Mouse (Mus musculus) liver, adult 2 months (tissue): Measurements from ENCODE around the gene Olfr820. TPM values are rescaled to one million over a fixed set of nuclear protein-coding genes. Genes with fewer than 3 reads are reported as not detected.
"Not testable (repeated sequence)": the region's sequence is repeated elsewhere in the genome, so short reads cannot be mapped to it uniquely, and the experiment has no call there.

Experiments
- DNase-seq: peaks from one replicate; pipeline ENCODE4 v3.0.0-alpha.2; 2011; ENCODE audit warnings: low read depth, low spot score; ENCODE audit errors: extremely low read depth
- H3K27ac ChIP-seq: fragments of 200-500 bp; replicated peaks from 2 replicates; pipeline ENCODE4 v1.5.1; 2012; ENCODE audit warnings: low read depth, mild to moderate bottlenecking, control low read depth, inconsistent platforms, low read length; ENCODE audit not compliant: insufficient read depth
- H3K27me3 ChIP-seq: fragments of 200-500 bp; 2 replicates; pipeline ENCODE4 v1.6.1; 2012; ENCODE audit warnings: mild to moderate bottlenecking, moderate library complexity, low read length, inconsistent platforms; ENCODE audit not compliant: control insufficient read depth, insufficient read depth
- H3K36me3 ChIP-seq: fragments of 200-500 bp; 2 replicates; pipeline ENCODE4 v1.6.1; 2012; ENCODE audit warnings: low read length, inconsistent platforms; ENCODE audit not compliant: control insufficient read depth, insufficient read depth
- H3K4me1 ChIP-seq: fragments of 200-500 bp; 2 replicates; pipeline ENCODE4 v1.6.1; 2011; ENCODE audit warnings: low read length; ENCODE audit not compliant: control insufficient read depth, insufficient read depth
- H3K4me3 ChIP-seq: fragments of 200-500 bp; 2 replicates; pipeline ENCODE4 v1.5.1; 2011; ENCODE audit warnings: low read depth, mild to moderate bottlenecking, control low read depth, low read length, moderate library complexity; ENCODE audit not compliant: insufficient read depth
- H3K79me2 ChIP-seq: fragments of 200-500 bp; 2 replicates; pipeline ENCODE4 v1.6.1; 2012; ENCODE audit warnings: inconsistent platforms, mild to moderate bottlenecking, low read length, moderate library complexity; ENCODE audit not compliant: control insufficient read depth, insufficient read depth
- H3K9ac ChIP-seq: fragments of 200-500 bp; 2 replicates; pipeline ENCODE4 v1.6.1; 2012; ENCODE audit warnings: low read depth, mild to moderate bottlenecking, control low read depth, inconsistent platforms, low read length
- CTCF ChIP-seq: fragments of 200-500 bp; IDR thresholded peaks from 2 replicates; pipeline ENCODE4 v1.5.1; 2011; ENCODE audit warnings: low read depth, low read length, control low read depth
- POLR2A ChIP-seq: fragments of 200-500 bp; IDR thresholded peaks from 2 replicates; pipeline ENCODE4 v1.6.1; 2011; ENCODE audit warnings: low read length, control low read depth; ENCODE audit not compliant: insufficient read depth; ENCODE audit errors: extremely low read depth
- WGBS: fragments of 180-500 bp; shearing (Covaris S2); methylation state at CpG from one replicate; pipeline ENCODE4 v1.1.7; 2018; 5-methylcytosine and 5-hydroxymethylcytosine counted together
- polyA plus RNA-seq: library from polyadenylated mRNA; depleted of rRNA; stranded (reverse); fragments of >200 nt; gene quantifications from 2 replicates; pipeline ENCODE4 v1.2.3, GENCODE M21; 2012; rRNA removed
- total RNA-seq: library from RNA; depleted of rRNA; stranded (reverse); fragments of >200 nt; gene quantifications from 2 replicates; pipeline ENCODE4 v1.2.3, GENCODE M21; 2014; rRNA removed

Olfr820 gene
- total RNA-seq (not detected in 2 replicates), polyA plus RNA-seq (not detected in 2 replicates)

DNA sequence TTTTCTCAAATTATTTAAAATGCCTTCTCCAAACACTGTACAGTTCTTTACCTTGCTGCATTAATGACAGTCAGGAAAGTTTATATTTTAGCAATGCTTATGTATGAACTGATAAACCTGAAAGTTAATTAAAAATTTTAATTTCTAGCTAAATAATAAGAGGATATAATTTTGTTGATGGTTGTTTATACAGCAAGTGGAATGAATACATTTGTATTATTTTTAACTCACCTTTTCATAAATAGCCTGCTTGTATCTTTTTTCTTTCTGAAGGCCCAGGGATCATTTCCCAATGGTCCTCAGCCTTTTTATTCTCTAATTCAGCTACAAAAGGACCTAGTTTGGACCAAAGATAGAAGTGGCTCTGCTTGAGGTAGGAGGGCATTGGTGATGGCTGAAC, at the start of gene Olfr820:
Olfr820 (plus strand) TSS at position 301 of the 400 bp plus-strand sequence.
- no peak for DNase-seq
- Histone ChIP-seq H3K27me3 (no peaks in the 10 kb centered on the region), H3K79me2 (no peaks in the 10 kb centered on the region), H3K36me3 (no peaks in the 10 kb centered on the region), H3K4me1 (no peaks in the 10 kb centered on the region), H3K4me3 (no peak within 1 kb of the TSS), H3K9ac (no peak within 1 kb of the TSS), H3K27ac (no peak within 1 kb of the TSS)
- TF ChIP-seq POLR2A = no peak
- no peak for TF ChIP-seq CTCF

DNA sequence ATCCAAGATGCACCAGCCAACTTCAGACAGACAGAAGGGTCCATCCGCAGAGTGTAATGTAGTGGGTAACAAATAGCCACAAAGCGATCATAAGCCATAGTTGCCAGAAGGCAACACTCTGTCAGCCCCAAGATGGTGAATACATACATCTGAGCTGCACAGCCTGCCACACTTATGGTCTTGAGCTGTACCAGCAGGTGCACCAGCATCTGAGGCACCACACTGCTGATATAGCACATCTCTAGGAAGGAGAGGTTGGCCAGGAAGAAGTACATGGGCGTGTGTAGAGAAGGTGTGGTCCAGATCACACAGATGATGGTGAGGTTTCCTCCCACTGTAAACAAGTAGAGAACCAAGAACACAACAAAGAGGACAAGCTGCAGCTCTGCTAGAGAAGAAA, 46.2 kb upstream of the Olfr820 start:
- not testable (repeated sequence) for H3K4me3 ChIP-seq, H3K79me2 ChIP-seq, H3K9ac ChIP-seq, H3K27ac ChIP-seq, DNase-seq, H3K36me3 ChIP-seq, H3K27me3 ChIP-seq, H3K4me1 ChIP-seq
- 90% methylated on average over 2 of the region's 3 CpGs for WGBS

DNA sequence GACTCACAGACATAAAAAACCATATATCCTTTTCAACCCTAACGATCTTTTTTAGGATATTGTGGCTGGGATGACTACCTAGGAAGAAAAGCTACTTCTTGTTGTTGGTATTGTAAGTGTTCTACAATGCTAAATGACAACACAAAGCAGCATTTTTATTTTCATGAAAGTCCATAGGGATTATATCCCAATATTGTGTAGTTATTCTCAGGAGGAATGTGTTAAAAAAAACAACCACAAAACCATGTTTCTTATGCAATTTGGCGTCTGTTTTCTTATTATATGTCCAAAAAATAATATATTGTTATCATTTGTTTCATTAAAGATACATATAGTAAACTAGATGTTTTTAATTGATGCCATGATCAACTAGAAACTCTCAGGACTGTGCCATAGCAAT, 45.3 kb upstream of the Olfr820 start, which contains the start of gene Olfr819:
Olfr819 (minus strand) TSS at position 101 of the 400 bp plus-strand sequence.
- H3K27ac ChIP-seq, H3K36me3 ChIP-seq, H3K27me3 ChIP-seq, H3K9ac ChIP-seq, H3K4me3 ChIP-seq, DNase-seq, H3K79me2 ChIP-seq, H3K4me1 ChIP-seq: not testable (repeated sequence)
- WGBS = 66% methylated on average over 2 of the region's 2 CpGs

DNA sequence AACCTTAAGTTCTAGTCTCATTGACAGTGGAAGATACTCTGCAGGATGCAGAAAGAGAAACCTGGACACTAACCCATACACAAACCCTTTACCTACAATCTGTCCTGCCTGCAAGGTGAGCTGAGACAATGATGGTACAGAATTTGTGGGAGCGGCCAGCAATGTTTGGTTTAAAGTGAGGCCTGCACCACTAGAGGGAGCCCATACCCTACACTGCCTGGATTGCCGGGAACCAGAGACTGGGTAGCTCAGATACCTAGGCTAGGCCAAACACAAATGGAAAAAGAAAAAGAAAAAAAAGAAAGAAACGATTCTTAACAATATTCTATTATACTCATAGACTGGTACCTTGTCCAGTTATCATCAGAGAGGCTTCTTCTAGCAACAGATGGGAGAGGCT, 39.4 kb upstream of the Olfr820 start:
- H3K79me2 ChIP-seq, H3K9ac ChIP-seq, DNase-seq, H3K4me3 ChIP-seq, H3K27me3 ChIP-seq, H3K4me1 ChIP-seq, H3K36me3 ChIP-seq, H3K27ac ChIP-seq: not testable (repeated sequence)
- WGBS = no CpG with 5 or more reads among the region's 3 CpGs

DNA sequence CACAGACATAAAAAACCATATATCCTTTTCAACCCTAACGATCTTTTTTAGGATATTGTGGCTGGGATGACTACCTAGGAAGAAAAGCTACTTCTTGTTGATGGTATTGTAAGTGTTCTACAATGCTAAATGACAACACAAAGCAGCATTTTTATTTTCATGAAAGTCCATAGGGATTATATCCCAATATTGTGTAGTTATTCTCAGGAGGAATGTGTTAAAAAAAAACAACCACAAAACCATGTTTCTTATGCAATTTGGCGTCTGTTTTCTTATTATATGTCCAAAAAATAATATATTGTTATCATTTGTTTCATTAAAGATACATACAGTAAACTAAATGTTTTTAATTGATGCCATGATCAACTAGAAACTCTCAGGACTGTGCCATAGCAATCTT, 36.4 kb upstream of the Olfr820 start, which contains the start of gene Olfr247:
Olfr247 (minus strand) TSS at position 101 of the 400 bp plus-strand sequence.
- no CpG with 5 or more reads among the region's 2 CpGs for WGBS
- DNase-seq, H3K4me1 ChIP-seq, H3K27me3 ChIP-seq, H3K36me3 ChIP-seq, H3K27ac ChIP-seq, H3K9ac ChIP-seq, H3K79me2 ChIP-seq, H3K4me3 ChIP-seq: not testable (repeated sequence)

DNA sequence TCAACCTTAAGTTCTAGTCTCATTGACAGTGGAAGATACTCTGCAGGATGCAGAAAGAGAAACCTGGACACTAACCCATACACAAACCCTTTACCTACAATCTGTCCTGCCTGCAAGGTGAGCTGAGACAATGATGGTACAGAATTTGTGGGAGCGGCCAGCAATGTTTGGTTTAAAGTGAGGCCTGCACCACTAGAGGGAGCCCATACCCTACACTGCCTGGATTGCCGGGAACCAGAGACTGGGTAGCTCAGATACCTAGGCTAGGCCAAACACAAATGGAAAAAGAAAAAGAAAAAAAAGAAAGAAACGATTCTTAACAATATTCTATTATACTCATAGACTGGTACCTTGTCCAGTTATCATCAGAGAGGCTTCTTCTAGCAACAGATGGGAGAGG, 30.6 kb upstream of the Olfr820 start:
- not testable (repeated sequence) for H3K4me3 ChIP-seq

DNA sequence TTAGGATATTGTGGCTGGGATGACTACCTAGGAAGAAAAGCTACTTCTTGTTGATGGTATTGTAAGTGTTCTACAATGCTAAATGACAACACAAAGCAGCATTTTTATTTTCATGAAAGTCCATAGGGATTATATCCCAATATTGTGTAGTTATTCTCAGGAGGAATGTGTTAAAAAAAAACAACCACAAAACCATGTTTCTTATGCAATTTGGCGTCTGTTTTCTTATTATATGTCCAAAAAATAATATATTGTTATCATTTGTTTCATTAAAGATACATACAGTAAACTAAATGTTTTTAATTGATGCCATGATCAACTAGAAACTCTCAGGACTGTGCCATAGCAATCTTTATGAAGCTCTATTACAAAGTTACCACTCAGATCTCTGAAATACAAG, 27.5 kb upstream of the Olfr820 start, which contains the start of gene Gm10310:
Gm10310 (minus strand) TSS at position 101 of the 400 bp plus-strand sequence.
- H3K9ac ChIP-seq, H3K4me3 ChIP-seq, H3K79me2 ChIP-seq, H3K4me1 ChIP-seq, DNase-seq, H3K36me3 ChIP-seq, H3K27ac ChIP-seq, H3K27me3 ChIP-seq: not testable (repeated sequence)
- no CpG with 5 or more reads among the region's 1 CpGs for WGBS

More for the DNA sequence above, 30.6 kb upstream of the Olfr820 start:
- not testable (repeated sequence) for H3K36me3 ChIP-seq, H3K27me3 ChIP-seq, H3K27ac ChIP-seq, H3K4me1 ChIP-seq, DNase-seq, H3K79me2 ChIP-seq, H3K9ac ChIP-seq
- WGBS = no CpG with 5 or more reads among the region's 3 CpGs

DNA sequence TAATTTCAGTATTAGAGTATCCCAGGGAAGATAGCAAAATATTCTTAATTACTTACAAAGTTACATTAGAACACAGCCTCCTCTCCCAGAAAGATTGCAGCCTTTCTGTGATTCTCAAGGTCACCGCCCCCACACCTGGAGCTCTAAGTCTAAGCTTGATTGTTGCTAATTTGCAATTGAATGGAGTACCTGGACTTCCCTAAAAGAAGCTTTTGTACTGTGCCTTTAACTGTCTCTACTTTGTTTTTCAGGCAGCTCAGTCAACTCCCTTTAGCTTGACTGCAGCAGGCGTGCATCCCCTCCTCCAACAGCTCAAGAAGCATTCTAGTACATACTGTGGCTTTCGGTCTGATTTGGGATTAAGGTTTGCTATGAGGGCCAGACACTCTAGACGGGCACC, 8.3 kb upstream of the Olfr820 start:
- not testable (repeated sequence) for H3K79me2 ChIP-seq, H3K4me1 ChIP-seq, H3K9ac ChIP-seq, H3K27me3 ChIP-seq, DNase-seq, H3K36me3 ChIP-seq, H3K4me3 ChIP-seq, H3K27ac ChIP-seq
- WGBS = 81% methylated on average over 4 of the region's 4 CpGs

DNA sequence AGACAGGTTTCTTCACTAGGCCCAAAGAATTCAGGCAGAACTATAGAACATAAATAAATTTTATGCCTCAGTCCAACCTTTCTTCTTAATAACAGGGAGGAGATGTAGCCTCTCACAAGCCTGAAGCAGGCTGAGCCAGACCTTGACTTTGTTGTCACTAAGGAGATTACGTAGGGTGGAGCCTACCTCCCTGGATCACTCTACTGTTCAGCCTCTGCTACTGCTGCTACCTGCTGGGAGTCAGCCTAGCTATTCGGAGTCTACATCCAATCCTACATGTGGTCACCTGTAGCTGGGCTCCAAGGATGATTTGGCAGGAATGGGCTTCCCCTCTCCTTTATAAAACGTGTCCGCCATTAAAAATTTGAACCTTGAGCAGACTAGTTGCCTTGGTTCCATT, 7.1 kb upstream of the Olfr820 start:
- not testable (repeated sequence) for H3K36me3 ChIP-seq, H3K4me1 ChIP-seq
- 78% methylated on average over 4 of the region's 4 CpGs for WGBS

More for the DNA sequence above, 7.1 kb upstream of the Olfr820 start:
- not testable (repeated sequence) for H3K4me3 ChIP-seq, H3K79me2 ChIP-seq, H3K27me3 ChIP-seq, DNase-seq, H3K27ac ChIP-seq, H3K9ac ChIP-seq
